Mouse (Mus musculus) right cerebral cortex, postnatal 10 days (tissue): ENCODE results near the gene Vps8.
A peak's percentile ranks its signal among the peaks of the same experiment; 100 is the strongest.

Experiments
- DNase-seq, 2 experiments: peaks; one replicate each; pipeline ENCODE4 v3.0.0; 2021; ENCODE audit warnings: low spot score in 2 of 2

Gene Vps8

GRCm38 (mm10) chr16:21403402-21403801 lies 19.5 kb upstream of the Vps8 start:
- no peak for DNase-seq

- DNase-seq, result no peak
Measured at GRCm38 (mm10) chr16:21404631-21405030, 18.3 kb upstream of the Vps8 start.

GRCm38 (mm10) chr16:21405224-21405969 lies 17.5 kb upstream of the Vps8 start:
- no peak for DNase-seq

GRCm38 (mm10) chr16:21406136-21406535 lies 16.8 kb upstream of the Vps8 start:
- no peak for DNase-seq

- DNase-seq, result no peak
Measured at GRCm38 (mm10) chr16:21411779-21412178, 11.1 kb upstream of the Vps8 start.

GRCm38 (mm10) chr16:21412593-21413047 lies 10.3 kb upstream of the Vps8 start:
- DNase-seq, result peak; percentile 80 to 81

GRCm38 (mm10) chr16:21413819-21414218 lies 9.1 kb upstream of the Vps8 start:
- no peak for DNase-seq

- no peak for DNase-seq
Measured at GRCm38 (mm10) chr16:21415128-21415527, 7.8 kb upstream of the Vps8 start.

GRCm38 (mm10) chr16:21418012-21418411 lies 4.9 kb upstream of the Vps8 start:
- no peak for DNase-seq

GRCm38 (mm10) chr16:21423546-21423910 lies 610 bp downstream of the Vps8 start:
- DNase-seq, result no peak

GRCm38 (mm10) chr16:21428131-21428530 lies 5.2 kb downstream of the Vps8 start:
- DNase-seq, result no peak

GRCm38 (mm10) chr16:21430377-21431060 lies 7.6 kb downstream of the Vps8 start:
- DNase-seq, result no peak

GRCm38 (mm10) chr16:21431614-21432013 lies 8.7 kb downstream of the Vps8 start:
- no peak for DNase-seq

- no peak for DNase-seq
Measured at GRCm38 (mm10) chr16:21433543-21433942, 10.6 kb downstream of the Vps8 start.

- DNase-seq, result no peak
Measured at GRCm38 (mm10) chr16:21441012-21441411, 18.1 kb downstream of the Vps8 start.

GRCm38 (mm10) chr16:21445026-21445625 lies 22.2 kb downstream of the Vps8 start:
- DNase-seq, result no peak

GRCm38 (mm10) chr16:21447447-21447846 lies 24.5 kb downstream of the Vps8 start:
- no peak for DNase-seq

GRCm38 (mm10) chr16:21448464-21448863 lies 25.5 kb downstream of the Vps8 start:
- no peak for DNase-seq

- no peak for DNase-seq
Measured at GRCm38 (mm10) chr16:21449890-21450289, 27.0 kb downstream of the Vps8 start.

GRCm38 (mm10) chr16:21452569-21452968 lies 29.7 kb downstream of the Vps8 start:
- DNase-seq, result no peak

- peak; percentile 51 to 80 for DNase-seq
Measured at GRCm38 (mm10) chr16:21457639-21458369, 34.9 kb downstream of the Vps8 start.

GRCm38 (mm10) chr16:21465868-21466267 lies 43.0 kb downstream of the Vps8 start:
- DNase-seq, result no peak
